Mouse (Mus musculus) intestine, embryonic 14.5 days (tissue): Measurements from ENCODE around the gene Wfikkn2. TPM values are rescaled to one million over a fixed set of nuclear protein-coding genes. Genes with fewer than 3 reads are reported as not detected.
A peak's percentile ranks its signal among the peaks of the same experiment; 100 is the strongest.

Experiments
- ATAC-seq: fragments of 200-750 bp; cut with Nextera tagmentation; replicated peaks from 2 replicates; pipeline ENCODE4 v1.8.0; 2017; ENCODE audit warnings: low read depth, moderate number of reproducible peaks, moderate TSS enrichment, moderate library complexity; ENCODE audit not compliant: low FRiP score, low TSS enrichment
- DNase-seq: peaks from one replicate; pipeline ENCODE4 v3.0.0-alpha.2; 2018; ENCODE audit warnings: low spot score
- H3K27ac ChIP-seq: fragments of 300-500 bp; sonication (generic); 2 replicates; pipeline ENCODE4 v1.5.1; 2014; ENCODE audit warnings: low read depth, mild to moderate bottlenecking, control low read depth
- H3K27me3 ChIP-seq: fragments of 300-500 bp; sonication (generic); replicated peaks from 2 replicates; pipeline ENCODE4 v1.6.1; 2014; ENCODE audit warnings: low read length, control low read depth; ENCODE audit not compliant: control insufficient read depth, insufficient read depth
- H3K36me3 ChIP-seq: fragments of 300-500 bp; sonication (generic); 2 replicates; pipeline ENCODE4 v1.6.1; 2014; ENCODE audit warnings: low read length, control low read depth; ENCODE audit not compliant: control insufficient read depth, insufficient read depth
- H3K4me1 ChIP-seq: fragments of 300-500 bp; sonication (generic); replicated peaks from 2 replicates; pipeline ENCODE4 v1.6.1; 2014; ENCODE audit warnings: low read length, control low read depth, mixed read lengths; ENCODE audit not compliant: control insufficient read depth, insufficient read depth
- H3K4me2 ChIP-seq: fragments of 300-500 bp; sonication (generic); 2 replicates; pipeline ENCODE4 v1.6.1; 2014; ENCODE audit warnings: low read length
- H3K4me3 ChIP-seq: fragments of 300-500 bp; sonication (generic); 2 replicates; pipeline ENCODE4 v1.5.1; 2014; ENCODE audit warnings: low read depth, low read length, control low read depth, mixed read lengths
- H3K9ac ChIP-seq: fragments of 300-500 bp; sonication (generic); 2 replicates; pipeline ENCODE4 v1.6.1; 2014; ENCODE audit warnings: mild to moderate bottlenecking, low read length
- H3K9me3 ChIP-seq: fragments of 300-500 bp; sonication (generic); 2 replicates; pipeline ENCODE4 v1.6.1; 2016; ENCODE audit warnings: low read length, control low read depth; ENCODE audit not compliant: control insufficient read depth
- WGBS: fragments of 180-500 bp; shearing (Covaris S2); extraction: QIAGEN DNeasy Blood & Tissue Kit; methylation state at CpG from one replicate; pipeline ENCODE4 v1.1.7; 2014; 5-methylcytosine and 5-hydroxymethylcytosine counted together
- polyA plus RNA-seq: library from polyadenylated mRNA; unstranded; fragments of >200 nt; fragmentation: Nextera tagmentation; extraction: Ambion mirVana; gene quantifications from 2 replicates; pipeline ENCODE4 v1.2.1, GENCODE M21; 2014

Wfikkn2 gene
- polyA plus RNA-seq, 1 experiment from 2014 or later, result 1.7 TPM

- peak overlapping the region; percentile 100 for H3K4me2 ChIP-seq
- H3K4me3 ChIP-seq, result peak overlapping the region; percentile 67
- no peaks in the 10 kb centered on the region for H3K9me3 ChIP-seq
- ATAC-seq (peak; percentile 83), DNase-seq (peak; percentile 91)
- peaks cover 13% of the 10 kb centered on the region for H3K36me3 ChIP-seq
- H3K27ac ChIP-seq, result peak overlapping the region; percentile 93
- WGBS, result under 1% methylated on average over 47 of the region's 56 CpGs
- peak overlapping the region; percentile 65 for H3K9ac ChIP-seq
- H3K27me3 ChIP-seq, result no peaks in the 10 kb centered on the region
- H3K4me1 ChIP-seq, result peaks cover 7% of the 10 kb centered on the region
Observed at GRCm38 (mm10) chr11:94210191-94211086, 35.4 kb downstream of the Wfikkn2 start.

- H3K4me3 ChIP-seq, result peak overlapping the region; percentile 67
- peak overlapping the region; percentile 78 for H3K4me2 ChIP-seq
- no peak for ATAC-seq
- no peaks in the 10 kb centered on the region for H3K9me3 ChIP-seq
- peaks cover 12% of the 10 kb centered on the region for H3K36me3 ChIP-seq
- H3K4me1 ChIP-seq, result peaks cover 7% of the 10 kb centered on the region
- peak overlapping the region; percentile 54 for H3K9ac ChIP-seq
- WGBS, result 2% methylated on average over 14 of the region's 14 CpGs
- DNase-seq, result peak; percentile 79
- H3K27ac ChIP-seq, result peak overlapping the region; percentile 88
- H3K27me3 ChIP-seq, result no peaks in the 10 kb centered on the region
Observed at GRCm38 (mm10) chr11:94209695-94210131, 36.1 kb downstream of the Wfikkn2 start.

- DNase-seq, result no peak
- peak overlapping the region; percentile 78 for H3K4me2 ChIP-seq
- no peak overlapping the region for H3K9ac ChIP-seq
- WGBS, result 49% methylated on average over 8 of the region's 8 CpGs
- H3K4me3 ChIP-seq, result no peak overlapping the region
- peaks cover 6% of the 10 kb centered on the region for H3K36me3 ChIP-seq
- H3K27me3 ChIP-seq, result no peaks in the 10 kb centered on the region
- no peak for ATAC-seq
- H3K27ac ChIP-seq, result no peak overlapping the region
- H3K4me1 ChIP-seq, result peaks cover 7% of the 10 kb centered on the region
- no peaks in the 10 kb centered on the region for H3K9me3 ChIP-seq
Observed at GRCm38 (mm10) chr11:94208811-94209675, 36.8 kb downstream of the Wfikkn2 start.

- 74% methylated on average over 10 of the region's 10 CpGs for WGBS
- H3K27me3 ChIP-seq, result no peaks in the 10 kb centered on the region
- H3K4me2 ChIP-seq, result no peak overlapping the region
- no peak overlapping the region for H3K9ac ChIP-seq
- no peak overlapping the region for H3K27ac ChIP-seq
- H3K9me3 ChIP-seq, result no peaks in the 10 kb centered on the region
- DNase-seq (no peak), ATAC-seq (no peak)
- no peak overlapping the region for H3K4me3 ChIP-seq
- no peaks in the 10 kb centered on the region for H3K4me1 ChIP-seq
- no peaks in the 10 kb centered on the region for H3K36me3 ChIP-seq
Observed at GRCm38 (mm10) chr11:94206398-94207114, 39.2 kb downstream of the Wfikkn2 start.

- Histone ChIP-seq H3K4me1 (no peaks in the 10 kb centered on the region), H3K27me3 (no peaks in the 10 kb centered on the region), H3K4me2 (no peak overlapping the region), H3K9me3 (no peaks in the 10 kb centered on the region), H3K36me3 (no peaks in the 10 kb centered on the region), H3K27ac (no peak overlapping the region), H3K9ac (no peak overlapping the region), H3K4me3 (no peak overlapping the region)
- ATAC-seq, result no peak
- DNase-seq, result no peak
- 79% methylated on average over 3 of the region's 3 CpGs for WGBS
Observed at GRCm38 (mm10) chr11:94203066-94203465, 42.7 kb downstream of the Wfikkn2 start.

- DNase-seq, result no peak
- Histone ChIP-seq H3K4me3 (no peak overlapping the region), H3K4me1 (no peaks in the 10 kb centered on the region), H3K36me3 (no peaks in the 10 kb centered on the region), H3K27me3 (no peaks in the 10 kb centered on the region), H3K9ac (no peak overlapping the region), H3K27ac (no peak overlapping the region), H3K9me3 (no peaks in the 10 kb centered on the region), H3K4me2 (no peak overlapping the region)
- 61% methylated on average over 5 of the region's 5 CpGs for WGBS
- no peak for ATAC-seq
Observed at GRCm38 (mm10) chr11:94202106-94202505, 43.7 kb downstream of the Wfikkn2 start.

- H3K36me3 ChIP-seq, result no peaks in the 10 kb centered on the region
- no peaks in the 10 kb centered on the region for H3K27me3 ChIP-seq
- no peak overlapping the region for H3K4me2 ChIP-seq
- WGBS, result 71% methylated on average over 4 of the region's 4 CpGs
- no peaks in the 10 kb centered on the region for H3K9me3 ChIP-seq
- ATAC-seq, result no peak
- no peaks in the 10 kb centered on the region for H3K4me1 ChIP-seq
- H3K4me3 ChIP-seq, result no peak overlapping the region
- no peak overlapping the region for H3K9ac ChIP-seq
- DNase-seq, result no peak
- H3K27ac ChIP-seq, result no peak overlapping the region
Observed at GRCm38 (mm10) chr11:94200422-94200821, 45.4 kb downstream of the Wfikkn2 start.

GRCm38 (mm10) chr11:94199771-94200170 is 46.0 kb downstream of the Wfikkn2 start:
- 70% methylated on average over 2 of the region's 2 CpGs for WGBS

More at GRCm38 (mm10) chr11:94199771-94200170, 46.0 kb downstream of the Wfikkn2 start:
- no peaks in the 10 kb centered on the region for H3K9me3 ChIP-seq
- no peaks in the 10 kb centered on the region for H3K4me1 ChIP-seq
- H3K4me3 ChIP-seq, result no peak overlapping the region
- no peak overlapping the region for H3K4me2 ChIP-seq
- H3K27ac ChIP-seq, result no peak overlapping the region
- no peak overlapping the region for H3K9ac ChIP-seq
- no peaks in the 10 kb centered on the region for H3K27me3 ChIP-seq
- DNase-seq (no peak), ATAC-seq (no peak)
- no peaks in the 10 kb centered on the region for H3K36me3 ChIP-seq
